Mouse (Mus musculus): Measurements from ENCODE around the gene Paf1. TPM values are rescaled to one million over a fixed set of nuclear protein-coding genes. Genes with fewer than 3 reads are reported as not detected.

The Paf1 gene
- polyA plus RNA-seq, 1 experiment from 2014 or later, result 82.0 TPM

GRCm38 (mm10) chr7:28423018-28423417 lies 30.3 kb downstream of the Paf1 start:
- Histone ChIP-seq H3K27me3 (ENCODE audit: control insufficient read depth, insufficient read depth, low read length) (no peaks in the 10 kb centered on the region), H3K9me3 (ENCODE audit: control insufficient read depth, low read length) (no peaks in the 10 kb centered on the region), H3K4me1 (replicated peaks; ENCODE audit: control insufficient read depth, insufficient read depth, low read length) (no peaks in the 10 kb centered on the region), H3K27ac (ENCODE audit: low read depth, low read length) (no peak overlapping the region), H3K9ac (ENCODE audit: low read length) (no peak overlapping the region), H3K36me3 (ENCODE audit: control insufficient read depth, insufficient read depth, low read length) (peaks cover 14% of the 10 kb centered on the region; the same call in 1 of the 2 replicates), H3K4me3 (ENCODE audit: low read depth, low read length) (no peak overlapping the region), H3K4me2 (ENCODE audit: low read depth, low read length, severe bottlenecking) (no peak overlapping the region)
- 100% methylated on average over 1 of the region's 1 CpGs for WGBS
- DNase-seq (ENCODE audit: low spot score) (no peak), ATAC-seq (replicated peaks; ENCODE audit: low FRiP score) (no peak)

- H3K27me3 ChIP-seq (ENCODE audit: control insufficient read depth, insufficient read depth, low read length), result no peaks in the 10 kb centered on the region
- H3K27ac ChIP-seq (ENCODE audit: low read depth, low read length), result no peak overlapping the region
- no peaks in the 10 kb centered on the region for H3K9me3 ChIP-seq (ENCODE audit: control insufficient read depth, low read length)
- no peak overlapping the region for H3K9ac ChIP-seq (ENCODE audit: low read length)
- peaks cover 7% of the 10 kb centered on the region; the same call in 1 of the 2 replicates for H3K36me3 ChIP-seq (ENCODE audit: control insufficient read depth, insufficient read depth, low read length)
- no peak overlapping the region for H3K4me3 ChIP-seq (ENCODE audit: low read depth, low read length)
- no peaks in the 10 kb centered on the region for H3K4me1 ChIP-seq (replicated peaks; ENCODE audit: control insufficient read depth, insufficient read depth, low read length)
- no peak overlapping the region for H3K4me2 ChIP-seq (ENCODE audit: low read depth, low read length, severe bottlenecking)
- ATAC-seq (replicated peaks; ENCODE audit: low FRiP score), result no peak
- no peak for DNase-seq (ENCODE audit: low spot score)
These were observed 35.0 kb downstream of the Paf1 start for GRCm38 (mm10) chr7:28427738-28428137.

- 83% methylated on average over 1 of the region's 1 CpGs for WGBS
- Histone ChIP-seq H3K36me3 (ENCODE audit: control insufficient read depth, insufficient read depth, low read length) (no peaks in the 10 kb centered on the region; the same call in 1 of the 2 replicates), H3K4me1 (replicated peaks; ENCODE audit: control insufficient read depth, insufficient read depth, low read length) (peaks cover 13% of the 10 kb centered on the region), H3K9me3 (ENCODE audit: control insufficient read depth, low read length) (no peaks in the 10 kb centered on the region), H3K4me3 (ENCODE audit: low read depth, low read length) (no peak overlapping the region), H3K9ac (ENCODE audit: low read length) (no peak overlapping the region), H3K27ac (ENCODE audit: low read depth, low read length) (no peak overlapping the region), H3K4me2 (ENCODE audit: low read depth, low read length, severe bottlenecking) (no peak overlapping the region), H3K27me3 (ENCODE audit: control insufficient read depth, insufficient read depth, low read length) (no peaks in the 10 kb centered on the region)
- no peak for ATAC-seq (replicated peaks; ENCODE audit: low FRiP score)
- no peak for DNase-seq (ENCODE audit: low spot score)
These were observed 37.8 kb downstream of the Paf1 start for GRCm38 (mm10) chr7:28430512-28430911.

- H3K27ac ChIP-seq (ENCODE audit: low read depth, low read length), result no peak overlapping the region
- WGBS, result 87% methylated on average over 2 of the region's 2 CpGs
- H3K9me3 ChIP-seq (ENCODE audit: control insufficient read depth, low read length), result no peaks in the 10 kb centered on the region
- peaks cover 13% of the 10 kb centered on the region for H3K4me1 ChIP-seq (replicated peaks; ENCODE audit: control insufficient read depth, insufficient read depth, low read length)
- no peaks in the 10 kb centered on the region; the same call in 1 of the 2 replicates for H3K36me3 ChIP-seq (ENCODE audit: control insufficient read depth, insufficient read depth, low read length)
- H3K4me3 ChIP-seq (ENCODE audit: low read depth, low read length), result no peak overlapping the region
- H3K27me3 ChIP-seq (ENCODE audit: control insufficient read depth, insufficient read depth, low read length), result no peaks in the 10 kb centered on the region
- no peak overlapping the region for H3K9ac ChIP-seq (ENCODE audit: low read length)
- no peak overlapping the region for H3K4me2 ChIP-seq (ENCODE audit: low read depth, low read length, severe bottlenecking)
- ATAC-seq (replicated peaks; ENCODE audit: low FRiP score) (no peak), DNase-seq (ENCODE audit: low spot score) (no peak)
These were observed 39.5 kb downstream of the Paf1 start for GRCm38 (mm10) chr7:28432252-28432651.

DNA sequence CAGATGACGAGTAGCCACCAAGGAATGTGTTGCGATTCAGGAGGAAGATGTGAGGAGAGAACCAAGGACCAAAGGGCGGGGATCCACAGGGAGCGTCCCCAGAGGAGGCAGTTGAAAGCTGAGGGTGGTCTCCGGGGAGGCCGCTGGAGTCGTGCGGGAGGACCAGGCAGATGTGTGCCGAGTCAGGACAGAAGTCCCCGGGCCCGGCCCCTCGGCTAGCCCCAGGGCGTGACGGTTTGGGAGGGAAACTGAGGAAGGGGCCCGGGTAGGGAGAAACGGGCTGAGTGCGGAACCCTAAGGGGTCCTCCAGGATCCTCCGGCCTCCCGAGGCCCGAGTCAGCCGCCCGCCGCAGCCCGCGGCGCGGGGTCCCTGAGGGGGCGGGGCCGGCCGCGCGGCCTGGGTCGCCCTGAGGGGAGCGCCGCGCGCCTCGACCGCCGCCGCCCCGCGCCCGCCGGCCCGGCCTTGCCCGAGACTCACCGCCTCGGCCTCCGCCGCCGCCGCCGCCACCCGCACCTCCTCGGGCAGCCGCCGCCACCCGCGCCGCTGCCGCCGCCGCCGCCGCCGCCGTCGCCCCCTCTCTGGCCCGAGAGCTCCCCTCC lies 43.0 kb downstream of the Paf1 start:
- Histone ChIP-seq H3K36me3 (ENCODE audit: control insufficient read depth, insufficient read depth, low read length) (no peaks in the 10 kb centered on the region; the same call in 1 of the 2 replicates), H3K27ac (ENCODE audit: low read depth, low read length) (no peak overlapping the region), H3K4me2 (ENCODE audit: low read depth, low read length, severe bottlenecking) (peak overlapping the region; percentile 86), H3K9ac (ENCODE audit: low read length) (peak overlapping the region; percentile 85), H3K4me1 (replicated peaks; ENCODE audit: control insufficient read depth, insufficient read depth, low read length) (peaks cover 13% of the 10 kb centered on the region), H3K4me3 (ENCODE audit: low read depth, low read length) (peak overlapping the region; percentile 75), H3K9me3 (ENCODE audit: control insufficient read depth, low read length) (no peaks in the 10 kb centered on the region), H3K27me3 (ENCODE audit: control insufficient read depth, insufficient read depth, low read length) (no peaks in the 10 kb centered on the region)
- 2% methylated on average over 14 of the region's 70 CpGs for WGBS
- ATAC-seq (replicated peaks; ENCODE audit: low FRiP score) (peak; percentile 10), DNase-seq (ENCODE audit: low spot score) (peak; percentile 71)

GRCm38 (mm10) chr7:28436271-28436904 lies 43.6 kb downstream of the Paf1 start:
- peak; percentile 100 for DNase-seq (ENCODE audit: low spot score)
- no peaks in the 10 kb centered on the region for H3K27me3 ChIP-seq (ENCODE audit: control insufficient read depth, insufficient read depth, low read length)
- WGBS, result under 1% methylated on average over 49 of the region's 64 CpGs

GRCm38 (mm10) chr7:28436932-28437570 lies 44.3 kb downstream of the Paf1 start, which contains the start of gene Gmfg:
Gene Gmfg (plus strand): TSS chr7:28437447.
- Histone ChIP-seq H3K4me1 (replicated peaks; ENCODE audit: control insufficient read depth, insufficient read depth, low read length) (peaks cover 13% of the 10 kb centered on the region), H3K4me3 (ENCODE audit: low read depth, low read length) (peak within 1 kb of the TSS; percentile 75), H3K27me3 (ENCODE audit: control insufficient read depth, insufficient read depth, low read length) (no peaks in the 10 kb centered on the region), H3K9me3 (ENCODE audit: control insufficient read depth, low read length) (no peaks in the 10 kb centered on the region), H3K36me3 (ENCODE audit: control insufficient read depth, insufficient read depth, low read length) (no peaks in the 10 kb centered on the region), H3K4me2 (ENCODE audit: low read depth, low read length, severe bottlenecking) (peak within 1 kb of the TSS; percentile 73), H3K9ac (ENCODE audit: low read length) (peak within 1 kb of the TSS; percentile 45), H3K27ac (ENCODE audit: low read depth, low read length) (no peak within 1 kb of the TSS)
- WGBS, result under 1% methylated on average over 16 of the region's 16 CpGs
- DNase-seq (ENCODE audit: low spot score), result peak; percentile 85
- ATAC-seq (replicated peaks; ENCODE audit: low FRiP score), result peak; percentile 49

More at GRCm38 (mm10) chr7:28436271-28436904, 43.6 kb downstream of the Paf1 start:
- Histone ChIP-seq H3K27ac (ENCODE audit: low read depth, low read length) (no peak overlapping the region), H3K9me3 (ENCODE audit: control insufficient read depth, low read length) (no peaks in the 10 kb centered on the region), H3K4me2 (ENCODE audit: low read depth, low read length, severe bottlenecking) (peak overlapping the region; percentile 73), H3K4me1 (replicated peaks; ENCODE audit: control insufficient read depth, insufficient read depth, low read length) (peaks cover 13% of the 10 kb centered on the region), H3K9ac (ENCODE audit: low read length) (peak overlapping the region; percentile 85), H3K36me3 (ENCODE audit: control insufficient read depth, insufficient read depth, low read length) (no peaks in the 10 kb centered on the region; the same call in 1 of the 2 replicates), H3K4me3 (ENCODE audit: low read depth, low read length) (peak overlapping the region; percentile 75)
- ATAC-seq (replicated peaks; ENCODE audit: low FRiP score), result peak; percentile 99

- no peak overlapping the region for H3K27ac ChIP-seq (ENCODE audit: low read depth, low read length)
- H3K9me3 ChIP-seq (ENCODE audit: control insufficient read depth, low read length), result no peaks in the 10 kb centered on the region
- no peaks in the 10 kb centered on the region for H3K36me3 ChIP-seq (ENCODE audit: control insufficient read depth, insufficient read depth, low read length)
- H3K27me3 ChIP-seq (ENCODE audit: control insufficient read depth, insufficient read depth, low read length), result no peaks in the 10 kb centered on the region
- no peak overlapping the region for H3K4me3 ChIP-seq (ENCODE audit: low read depth, low read length)
- DNase-seq (ENCODE audit: low spot score) (no peak), ATAC-seq (replicated peaks; ENCODE audit: low FRiP score) (no peak)
- H3K4me1 ChIP-seq (replicated peaks; ENCODE audit: control insufficient read depth, insufficient read depth, low read length), result peaks cover 13% of the 10 kb centered on the region
- H3K9ac ChIP-seq (ENCODE audit: low read length), result no peak overlapping the region
- no peak overlapping the region for H3K4me2 ChIP-seq (ENCODE audit: low read depth, low read length, severe bottlenecking)
These were observed 45.2 kb downstream of the Paf1 start for GRCm38 (mm10) chr7:28437964-28438363.
